Mouse (Mus musculus): ENCODE results near the gene Asrgl1.
"Not testable (repeated sequence)": the region's sequence is repeated elsewhere in the genome, so short reads cannot be mapped to it uniquely, and the experiment has no call there.

Gene Asrgl1

DNA sequence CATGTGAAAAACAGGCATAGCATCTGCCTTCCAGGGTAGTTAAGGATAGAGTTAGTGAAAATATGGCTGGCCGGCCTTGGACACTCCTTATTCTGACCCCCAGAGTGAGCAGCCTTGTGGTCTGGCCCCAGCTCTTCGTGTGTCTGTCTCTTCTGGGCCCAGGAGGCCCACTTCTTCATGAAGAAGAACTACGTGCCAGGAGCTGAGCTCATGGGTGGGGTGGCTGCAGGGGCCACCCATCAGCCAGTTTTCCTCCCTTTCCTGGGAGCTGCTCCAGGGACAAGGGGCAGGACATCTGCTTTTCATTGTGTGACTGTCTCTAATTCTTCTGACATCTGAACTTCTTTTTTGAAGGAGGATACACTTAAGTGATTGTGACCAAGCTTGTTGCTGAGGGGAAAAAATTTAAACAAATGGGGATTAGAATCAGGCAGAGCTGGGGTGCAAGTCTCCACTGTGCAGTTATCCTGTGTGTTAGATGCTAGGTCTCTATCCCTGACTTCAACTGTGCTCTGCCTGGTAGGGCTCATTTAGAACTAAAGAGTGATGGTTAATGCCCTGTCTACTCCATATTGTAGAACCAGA is 30.2 kb downstream of the Asrgl1 start:
- no peak for DNase-seq (ENCODE audit: low spot score)

DNA sequence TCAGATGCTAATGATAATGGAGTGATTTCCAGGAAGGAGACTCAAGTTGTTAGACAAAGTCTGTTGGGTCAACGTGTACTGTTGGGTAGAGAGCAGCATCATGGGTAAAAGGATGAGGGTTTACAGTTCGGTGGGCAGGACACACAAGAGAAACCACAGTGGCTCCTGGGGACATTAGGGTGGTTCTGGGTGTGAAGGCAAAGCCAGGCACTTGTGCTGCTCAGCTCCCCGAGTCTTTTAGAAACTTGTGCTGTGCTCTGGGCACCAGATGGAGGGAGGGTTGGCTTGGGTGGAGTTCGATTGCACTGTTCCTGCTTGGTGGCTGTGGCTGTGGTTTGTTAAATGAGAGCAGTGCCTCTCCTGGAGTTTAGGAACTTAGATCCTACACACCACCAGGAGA is 31.4 kb downstream of the Asrgl1 start:
- no peak for DNase-seq (ENCODE audit: low spot score)

DNA sequence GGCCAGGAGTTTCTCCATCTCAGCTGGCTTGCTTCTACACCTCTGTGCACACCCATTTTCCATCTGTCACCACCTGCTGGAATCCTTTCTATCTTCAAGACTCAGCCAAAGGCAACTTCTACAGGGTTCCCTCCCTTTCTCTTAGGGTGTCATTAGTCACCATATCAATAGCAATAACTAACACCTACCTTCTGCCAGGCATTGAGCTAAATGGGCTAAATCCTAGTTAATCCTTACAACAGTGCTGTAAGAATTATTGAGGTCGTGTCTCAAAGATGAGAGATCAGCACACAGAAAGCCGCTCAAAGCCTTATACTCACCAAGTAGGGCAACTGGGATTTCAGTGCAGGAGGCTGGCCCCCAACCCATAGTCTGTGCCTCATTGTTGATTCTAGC is 34.4 kb downstream of the Asrgl1 start:
- no peak for DNase-seq (ENCODE audit: low spot score)

DNA sequence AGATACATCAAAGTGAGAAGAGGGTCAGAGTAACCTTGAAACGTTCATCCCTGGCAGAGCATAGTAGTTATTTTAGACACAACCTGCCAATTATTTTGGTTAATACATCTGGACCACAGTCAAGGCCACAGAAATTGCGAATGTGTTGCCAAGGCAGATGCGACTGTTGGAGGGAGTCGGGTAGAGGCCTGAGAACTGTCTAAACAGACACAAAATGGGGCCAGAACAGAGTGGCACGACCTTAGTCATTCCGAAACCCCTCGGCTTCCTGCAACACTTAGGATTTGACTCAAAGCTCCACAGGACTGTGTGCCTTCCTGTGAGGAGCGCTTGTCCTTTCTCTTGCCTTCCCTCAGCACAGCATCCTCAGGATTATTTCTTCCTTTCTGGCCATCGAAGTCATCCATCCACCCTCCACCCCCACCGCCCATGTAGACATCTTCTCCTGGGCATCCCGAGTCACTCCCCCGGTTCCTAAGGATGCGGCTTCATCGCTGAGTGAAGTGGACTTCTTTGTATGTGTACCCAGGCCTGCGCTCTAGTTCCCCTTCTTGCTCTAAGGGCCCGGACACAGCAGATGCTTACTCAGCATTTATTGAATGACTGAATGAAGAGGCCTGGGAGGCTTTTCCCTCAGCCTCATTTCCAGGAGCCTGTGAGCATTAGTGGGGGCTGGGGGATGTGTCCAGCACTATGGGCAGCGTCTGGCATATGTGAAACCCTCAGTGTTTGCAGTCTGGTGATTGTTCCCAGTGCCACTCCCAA is 35.0 kb downstream of the Asrgl1 start:
- DNase-seq (ENCODE audit: low spot score): no peak

DNA sequence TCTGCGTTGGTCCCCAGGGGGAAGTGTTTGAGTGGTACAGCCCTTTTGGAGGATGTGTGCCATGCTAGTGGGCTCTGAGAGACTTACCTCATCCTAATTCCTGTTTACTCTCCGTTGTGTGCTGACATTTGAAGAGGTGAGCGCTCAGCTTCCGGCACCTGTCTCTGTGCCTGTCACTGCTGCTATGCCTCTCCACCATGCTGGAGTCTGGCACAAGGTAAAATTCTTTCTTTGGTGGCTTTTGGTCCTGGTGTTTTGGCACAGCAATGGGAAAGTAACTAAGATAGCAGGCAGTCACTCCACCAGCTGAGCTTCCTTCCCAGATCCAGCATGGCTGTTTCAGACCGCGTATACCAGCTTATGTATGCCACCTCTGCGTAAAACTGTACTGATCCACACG is 35.7 kb downstream of the Asrgl1 start:
- no peak for DNase-seq (ENCODE audit: low spot score)

- DNase-seq (ENCODE audit: low spot score): no peak
Observed at GRCm38 (mm10) chr19:9097441-9097840, 38.0 kb downstream of the Asrgl1 start.

DNA sequence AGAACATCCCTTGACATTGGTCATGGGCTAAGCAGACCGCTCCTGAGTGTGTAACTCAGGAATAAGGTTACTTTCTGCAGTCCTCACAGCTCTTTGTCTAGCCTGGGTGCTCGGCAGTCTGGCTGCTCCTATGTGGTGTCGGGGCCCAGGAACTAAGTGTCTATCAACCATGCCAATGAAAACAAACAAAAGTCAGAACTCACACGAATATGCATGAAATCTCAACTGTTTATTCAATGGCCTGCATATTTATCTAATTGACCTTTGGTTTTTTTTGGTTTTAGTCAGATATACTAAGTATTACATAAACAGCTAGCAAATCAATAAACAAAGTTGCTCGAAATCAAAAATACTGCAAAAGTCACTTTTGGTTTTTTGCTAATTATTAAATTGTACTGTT is 40.3 kb downstream of the Asrgl1 start:
- DNase-seq (ENCODE audit: low spot score): no peak

GRCm38 (mm10) chr19:9090709-9091108 is 44.7 kb downstream of the Asrgl1 start:
- DNase-seq (ENCODE audit: low spot score): no peak

DNA sequence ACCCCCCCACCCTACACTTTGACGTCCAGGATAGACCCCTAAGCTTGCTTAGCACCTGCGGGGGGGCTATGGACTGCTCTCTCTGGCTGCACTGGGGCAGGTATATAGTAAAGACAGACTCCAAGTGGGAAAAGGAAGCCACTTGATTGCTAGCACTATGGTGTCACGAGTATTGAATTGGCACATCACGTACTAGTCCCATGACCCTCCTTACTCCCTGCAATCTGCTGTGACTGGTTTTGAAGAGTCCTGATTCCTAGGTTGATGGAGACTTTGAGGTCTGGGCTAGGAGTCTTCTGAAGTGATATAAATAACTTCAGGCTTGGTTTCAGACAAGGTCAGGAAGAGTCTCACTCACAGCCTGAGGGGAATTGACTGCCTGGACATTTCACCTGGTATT is 45.2 kb downstream of the Asrgl1 start:
- DNase-seq (ENCODE audit: low spot score): no peak

GRCm38 (mm10) chr19:9087821-9088220 is 47.6 kb downstream of the Asrgl1 start, which contains the start of gene Scgb1a1:
TSS of gene Scgb1a1 (minus strand) at chr19:9087958.
- DNase-seq (ENCODE audit: low spot score): no peak

GRCm38 (mm10) chr19:9083892-9084291 is 51.5 kb downstream of the Asrgl1 start:
- DNase-seq (ENCODE audit: low spot score): not testable (repeated sequence)

DNA sequence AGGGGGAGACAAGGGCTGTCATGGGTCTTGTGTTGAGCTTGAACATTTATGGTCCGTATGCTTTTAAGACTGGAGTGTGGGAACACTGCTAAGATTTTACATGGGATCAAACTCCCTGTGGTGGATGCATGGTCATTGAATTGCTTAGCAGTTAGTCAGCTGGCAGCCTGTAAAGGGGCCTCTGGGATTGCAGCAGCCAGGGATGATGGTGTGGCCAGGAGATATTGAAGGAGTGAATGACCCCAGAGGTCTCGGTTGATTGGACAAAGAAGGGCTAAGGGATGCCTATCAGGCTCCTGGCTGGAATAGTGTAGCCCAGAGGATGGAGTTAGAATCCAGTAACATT is 52.5 kb downstream of the Asrgl1 start:
- DNase-seq (ENCODE audit: low spot score): no peak

- DNase-seq (ENCODE audit: low spot score): peak; percentile 94
Observed at GRCm38 (mm10) chr19:9082191-9083009, 53.0 kb downstream of the Asrgl1 start.

- no peak for DNase-seq (ENCODE audit: low spot score)
Observed at GRCm38 (mm10) chr19:9081311-9082190, 53.9 kb downstream of the Asrgl1 start.

DNA sequence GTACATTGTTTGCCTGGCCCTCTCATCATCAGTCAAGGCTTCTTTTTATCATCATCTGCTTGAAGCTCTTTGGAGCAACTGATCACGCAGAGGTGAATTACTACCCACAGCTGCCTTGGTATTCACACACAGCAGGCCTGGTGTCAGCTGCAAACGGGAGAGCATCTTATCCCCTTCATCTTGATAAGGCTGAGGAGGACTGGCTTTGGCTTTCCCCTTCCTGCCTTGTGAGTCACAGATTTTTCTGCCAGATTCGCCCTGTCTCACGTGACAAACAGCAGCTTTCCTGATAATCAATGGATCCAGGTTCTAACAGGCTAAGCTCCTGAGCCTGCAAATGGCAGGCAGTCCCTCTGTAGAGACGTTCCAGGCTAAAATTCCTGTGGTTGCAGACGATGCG is 55.5 kb downstream of the Asrgl1 start:
- peak; percentile 21 for DNase-seq (ENCODE audit: low spot score)

DNA sequence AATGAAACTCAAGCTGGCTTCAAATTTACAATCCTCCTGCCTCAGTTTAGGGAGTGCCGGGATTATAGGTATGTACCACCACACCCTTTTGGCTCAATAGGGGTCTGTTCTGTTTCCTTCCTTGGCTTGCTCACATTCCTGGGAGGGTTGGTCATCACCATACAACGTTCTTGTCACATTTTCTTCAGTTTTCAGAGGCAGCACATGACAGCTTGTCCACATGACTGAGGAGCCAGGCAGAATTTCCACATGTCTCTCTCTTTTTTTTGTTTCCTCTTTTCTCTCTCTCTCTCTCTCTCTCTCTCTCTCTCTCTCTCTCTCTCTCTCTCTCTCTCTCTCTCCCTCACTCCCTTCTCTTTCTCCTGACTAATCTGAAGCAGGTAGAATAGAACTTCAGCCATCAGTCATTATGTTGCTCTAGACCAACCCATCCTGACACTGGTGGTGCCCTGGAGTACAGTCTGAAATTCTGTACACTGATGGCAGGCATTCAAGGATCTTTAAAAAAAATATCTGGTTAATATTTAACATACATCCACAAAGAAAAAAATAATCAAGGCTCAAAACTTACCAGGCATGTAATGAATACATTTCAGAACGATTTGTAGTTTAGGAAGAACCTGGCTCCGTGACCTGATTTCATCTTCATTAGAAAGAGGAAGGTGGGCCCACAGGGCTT is 58.3 kb downstream of the Asrgl1 start:
- no peak for DNase-seq (ENCODE audit: low spot score)

DNA sequence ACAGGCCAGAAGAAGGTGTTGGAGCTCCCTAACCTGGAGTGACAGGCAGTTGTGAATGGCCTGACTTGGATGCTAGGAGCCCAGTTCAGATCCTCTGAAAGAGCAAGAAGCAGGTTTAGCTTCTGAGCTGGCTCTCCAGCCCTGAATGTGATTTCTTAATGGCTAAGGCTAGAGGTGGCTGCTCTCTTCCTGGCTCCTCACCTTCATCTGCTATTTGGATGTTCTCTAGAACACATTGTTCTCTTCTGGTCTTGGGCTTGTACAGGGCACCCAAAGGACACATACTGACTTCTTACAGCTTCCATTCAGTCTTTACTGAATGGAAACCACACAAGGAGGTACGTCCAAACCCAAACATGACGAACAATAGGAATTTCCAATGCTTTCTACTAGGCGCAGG is 59.4 kb downstream of the Asrgl1 start:
- DNase-seq (ENCODE audit: low spot score): no peak

DNA sequence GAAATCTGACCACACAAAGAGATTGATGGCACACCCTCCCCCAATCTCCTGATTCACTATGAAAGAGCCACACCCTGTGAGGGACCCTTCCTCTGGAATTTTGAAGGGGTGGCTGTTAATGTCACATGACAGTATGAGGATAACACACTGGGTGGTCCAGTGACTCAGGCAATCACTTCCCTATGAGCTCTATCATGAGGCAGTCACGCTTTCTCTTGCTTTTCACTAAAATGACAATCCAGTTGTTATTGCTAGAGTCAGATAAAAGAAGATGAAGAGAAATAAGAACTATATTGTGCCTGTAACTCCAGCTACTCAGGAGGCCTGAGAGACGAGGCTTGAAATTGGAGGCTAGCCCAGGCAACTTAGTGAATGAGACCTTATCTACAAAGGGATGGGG is 59.9 kb downstream of the Asrgl1 start:
- no peak for DNase-seq (ENCODE audit: low spot score)

- DNase-seq (ENCODE audit: low spot score): no peak
Observed at GRCm38 (mm10) chr19:9074424-9074823, 61.0 kb downstream of the Asrgl1 start.

DNA sequence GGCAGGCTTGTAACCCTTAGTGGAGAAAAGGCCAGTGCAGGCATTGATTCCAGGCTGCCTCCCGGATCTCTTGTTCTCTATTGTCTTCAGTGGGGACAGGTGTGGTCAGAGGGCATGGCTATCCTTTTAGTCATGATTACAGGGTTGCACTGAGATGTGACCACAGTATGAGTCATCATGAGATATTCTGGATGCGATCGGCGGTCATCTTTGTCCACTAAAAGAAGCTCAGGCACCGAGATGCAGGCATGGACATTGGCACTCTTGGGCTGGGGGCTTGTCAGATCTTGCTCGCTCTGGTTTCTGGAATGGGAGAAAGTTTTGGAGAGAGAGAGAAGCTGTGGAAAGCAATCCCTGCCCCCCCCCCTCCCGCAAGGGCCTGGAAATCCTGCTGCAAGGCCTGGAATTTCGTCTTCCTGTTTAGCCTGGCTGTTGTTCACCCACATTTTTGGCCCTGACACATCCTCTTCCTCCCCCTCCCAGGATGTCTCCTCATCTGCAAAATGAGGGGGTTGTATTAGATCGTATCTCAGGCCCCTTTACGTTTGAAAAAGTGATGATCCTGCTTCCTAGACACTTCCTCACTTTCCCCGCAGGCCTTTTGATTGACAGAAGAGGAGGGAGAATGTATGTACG is 61.5 kb downstream of the Asrgl1 start:
- DNase-seq (ENCODE audit: low spot score): no peak

- DNase-seq (ENCODE audit: low spot score): no peak
Observed at GRCm38 (mm10) chr19:9072157-9072530, 63.3 kb downstream of the Asrgl1 start.

All from embryo, embryonic 10 days (tissue).